Mouse (Mus musculus): Measurements from ENCODE around the gene Nova2. TPM values are rescaled to one million over a fixed set of nuclear protein-coding genes. Genes with fewer than 3 reads are reported as not detected.

The Nova2 gene
- polyA plus RNA-seq, 1 experiment from 2014 or later: 1.2 TPM

GRCm38 (mm10) chr7:18926041-18926790, 528 bp downstream of the Nova2 start:
- H3K9me3 ChIP-seq: no peaks in the 10 kb centered on the region
- peak; percentile 17; the same call in 1 of the 2 replicates for ATAC-seq (ENCODE audit: borderline replicate concordance, extremely low read depth, low FRiP score, low TSS enrichment)
- H3K4me1 ChIP-seq: peaks cover 16% of the 10 kb centered on the region
- peak overlapping the region; percentile 55 for H3K4me3 ChIP-seq
- H3K9ac ChIP-seq: peak overlapping the region; percentile 48
- peaks cover 58% of the 10 kb centered on the region for H3K27me3 ChIP-seq
- H3K27ac ChIP-seq: peak overlapping the region; percentile 57
- H3K36me3 ChIP-seq: no peaks in the 10 kb centered on the region
- peak overlapping the region; percentile 91 for H3K4me2 ChIP-seq
- 1% methylated on average over 31 of the region's 42 CpGs for WGBS

DNA sequence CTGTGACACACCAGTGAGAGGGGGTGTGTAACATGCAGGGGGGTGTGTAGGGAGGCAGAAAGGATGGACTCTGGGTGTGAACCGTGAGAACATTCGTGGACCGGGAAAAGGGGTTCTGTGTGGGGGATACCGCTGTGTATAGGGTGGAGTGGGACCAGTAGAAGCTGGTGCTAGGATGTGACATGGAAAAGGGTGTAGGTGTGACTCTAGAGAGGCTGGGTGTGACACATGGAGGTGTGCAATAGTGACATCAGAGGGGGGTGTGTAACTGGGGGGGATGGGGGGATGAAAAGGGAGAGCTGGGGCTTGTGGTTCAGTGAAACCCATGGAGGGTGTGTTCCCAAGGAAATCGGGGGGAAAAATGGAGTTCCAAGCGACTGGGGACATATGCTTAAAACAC, 1.2 kb downstream of the Nova2 start:
- ATAC-seq (ENCODE audit: borderline replicate concordance, extremely low read depth, low FRiP score, low TSS enrichment): no peak
- H3K27me3 ChIP-seq: peaks cover 58% of the 10 kb centered on the region
- H3K4me1 ChIP-seq: peaks cover 14% of the 10 kb centered on the region
- H3K9me3 ChIP-seq: no peaks in the 10 kb centered on the region
- peak overlapping the region; percentile 57 for H3K27ac ChIP-seq
- WGBS: 42% methylated on average over 6 of the region's 6 CpGs
- H3K4me2 ChIP-seq: peak overlapping the region; percentile 91
- H3K36me3 ChIP-seq: no peaks in the 10 kb centered on the region
- 0 out of 2 replicates have a peak overlapping the region, but pooled peaks have one; percentile 4 for H3K9ac ChIP-seq
- H3K4me3 ChIP-seq: peak overlapping the region; percentile 55

GRCm38 (mm10) chr7:18927759-18928158, 2.1 kb downstream of the Nova2 start:
- Histone ChIP-seq H3K9me3 (no peaks in the 10 kb centered on the region), H3K4me1 (peaks cover 14% of the 10 kb centered on the region), H3K9ac (no peak overlapping the region), H3K36me3 (no peaks in the 10 kb centered on the region), H3K27ac (peak overlapping the region; percentile 57), H3K4me2 (peak overlapping the region; percentile 91), H3K27me3 (peaks cover 53% of the 10 kb centered on the region), H3K4me3 (peak overlapping the region; percentile 55)
- no peak for ATAC-seq (ENCODE audit: borderline replicate concordance, extremely low read depth, low FRiP score, low TSS enrichment)
- WGBS: 29% methylated on average over 3 of the region's 3 CpGs

DNA sequence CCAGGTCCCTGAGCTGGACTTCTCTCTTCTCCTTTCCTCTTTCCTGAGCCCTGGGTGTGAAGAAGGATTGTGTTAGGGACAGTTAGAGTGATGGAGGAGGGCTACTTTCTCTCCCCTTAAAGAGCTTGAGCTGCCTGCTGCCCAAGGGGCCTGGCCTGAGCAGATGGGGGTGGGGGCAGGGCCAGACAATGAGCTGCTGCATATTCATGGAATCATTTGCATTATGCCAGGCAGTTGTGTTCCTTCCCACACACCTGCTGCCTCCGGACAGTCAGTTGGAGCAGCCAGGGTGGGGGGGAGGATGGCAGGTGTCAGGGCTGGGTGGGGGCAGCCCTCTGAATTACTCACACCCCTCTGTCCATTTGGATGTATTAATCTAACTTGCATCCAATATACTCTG, 16.7 kb downstream of the Nova2 start:
- no peak overlapping the region for H3K27ac ChIP-seq
- no peak overlapping the region for H3K9ac ChIP-seq
- no peaks in the 10 kb centered on the region for H3K36me3 ChIP-seq
- no peaks in the 10 kb centered on the region for H3K27me3 ChIP-seq
- no peaks in the 10 kb centered on the region for H3K9me3 ChIP-seq
- no peak overlapping the region for H3K4me2 ChIP-seq
- ATAC-seq (ENCODE audit: borderline replicate concordance, extremely low read depth, low FRiP score, low TSS enrichment): no peak
- H3K4me1 ChIP-seq: no peaks in the 10 kb centered on the region
- no peak overlapping the region for H3K4me3 ChIP-seq
- 29% methylated on average over 1 of the region's 1 CpGs for WGBS

- no peaks in the 10 kb centered on the region for H3K9me3 ChIP-seq
- no peak overlapping the region for H3K9ac ChIP-seq
- 60% methylated on average over 9 of the region's 9 CpGs for WGBS
- no peak overlapping the region for H3K27ac ChIP-seq
- H3K4me2 ChIP-seq: no peak overlapping the region
- H3K4me3 ChIP-seq: no peak overlapping the region
- no peaks in the 10 kb centered on the region for H3K4me1 ChIP-seq
- no peaks in the 10 kb centered on the region for H3K36me3 ChIP-seq
- no peaks in the 10 kb centered on the region for H3K27me3 ChIP-seq
- ATAC-seq (ENCODE audit: borderline replicate concordance, extremely low read depth, low FRiP score, low TSS enrichment): no peak
These were observed 17.1 kb downstream of the Nova2 start for GRCm38 (mm10) chr7:18942815-18943214.

GRCm38 (mm10) chr7:18948151-18948550, 22.5 kb downstream of the Nova2 start:
- Histone ChIP-seq H3K4me3 (no peak overlapping the region), H3K9me3 (no peaks in the 10 kb centered on the region), H3K36me3 (no peaks in the 10 kb centered on the region), H3K4me2 (no peak overlapping the region), H3K27ac (peak overlapping the region; percentile 26; the same call in 1 of the 2 replicates), H3K9ac (no peak overlapping the region), H3K27me3 (no peaks in the 10 kb centered on the region), H3K4me1 (0 out of 2 replicates have a peak, but pooled peaks cover 6% of the 10 kb centered on the region)
- 54% methylated on average over 6 of the region's 6 CpGs for WGBS
- peak; percentile 55 for ATAC-seq (ENCODE audit: borderline replicate concordance, extremely low read depth, low FRiP score, low TSS enrichment)

- H3K9me3 ChIP-seq: no peaks in the 10 kb centered on the region
- no peak overlapping the region for H3K9ac ChIP-seq
- ATAC-seq (ENCODE audit: borderline replicate concordance, extremely low read depth, low FRiP score, low TSS enrichment): no peak
- no peaks in the 10 kb centered on the region for H3K36me3 ChIP-seq
- no peak overlapping the region for H3K4me3 ChIP-seq
- H3K27ac ChIP-seq: no peak overlapping the region
- H3K4me2 ChIP-seq: no peak overlapping the region
- 0 out of 2 replicates have a peak, but pooled peaks cover 6% of the 10 kb centered on the region for H3K4me1 ChIP-seq
- no peaks in the 10 kb centered on the region for H3K27me3 ChIP-seq
- WGBS: 27% methylated on average over 12 of the region's 12 CpGs
These were observed 24.3 kb downstream of the Nova2 start for GRCm38 (mm10) chr7:18949781-18950522.

GRCm38 (mm10) chr7:18950523-18951315, 25.0 kb downstream of the Nova2 start:
- 25% methylated on average over 18 of the region's 18 CpGs for WGBS
- H3K36me3 ChIP-seq: no peaks in the 10 kb centered on the region
- no peak overlapping the region for H3K27ac ChIP-seq
- no peaks in the 10 kb centered on the region; the same call in 1 of the 2 replicates for H3K27me3 ChIP-seq
- H3K4me2 ChIP-seq: no peak overlapping the region
- ATAC-seq (ENCODE audit: borderline replicate concordance, extremely low read depth, low FRiP score, low TSS enrichment): no peak
- H3K9ac ChIP-seq: no peak overlapping the region
- H3K9me3 ChIP-seq: no peaks in the 10 kb centered on the region
- H3K4me1 ChIP-seq: 0 out of 2 replicates have a peak, but pooled peaks cover 6% of the 10 kb centered on the region
- H3K4me3 ChIP-seq: no peak overlapping the region

GRCm38 (mm10) chr7:18951397-18951796, 25.7 kb downstream of the Nova2 start:
- Histone ChIP-seq H3K27ac (no peak overlapping the region), H3K4me1 (0 out of 2 replicates have a peak, but pooled peaks cover 6% of the 10 kb centered on the region), H3K4me2 (no peak overlapping the region), H3K4me3 (no peak overlapping the region), H3K27me3 (no peaks in the 10 kb centered on the region; the same call in 1 of the 2 replicates), H3K9me3 (no peaks in the 10 kb centered on the region), H3K36me3 (no peaks in the 10 kb centered on the region), H3K9ac (no peak overlapping the region)
- no peak for ATAC-seq (ENCODE audit: borderline replicate concordance, extremely low read depth, low FRiP score, low TSS enrichment)
- 20% methylated on average over 15 of the region's 15 CpGs for WGBS

GRCm38 (mm10) chr7:18957569-18958383, 32.1 kb downstream of the Nova2 start:
- Histone ChIP-seq H3K27ac (peak overlapping the region; percentile 56), H3K4me2 (peak overlapping the region; percentile 93), H3K36me3 (no peaks in the 10 kb centered on the region), H3K9me3 (no peaks in the 10 kb centered on the region), H3K4me3 (peak overlapping the region; percentile 54), H3K9ac (peak overlapping the region; percentile 56), H3K27me3 (peaks cover 53% of the 10 kb centered on the region), H3K4me1 (peaks cover 21% of the 10 kb centered on the region)
- ATAC-seq (ENCODE audit: borderline replicate concordance, extremely low read depth, low FRiP score, low TSS enrichment): peak; percentile 87
- WGBS: 1% methylated on average over 94 of the region's 107 CpGs

DNA sequence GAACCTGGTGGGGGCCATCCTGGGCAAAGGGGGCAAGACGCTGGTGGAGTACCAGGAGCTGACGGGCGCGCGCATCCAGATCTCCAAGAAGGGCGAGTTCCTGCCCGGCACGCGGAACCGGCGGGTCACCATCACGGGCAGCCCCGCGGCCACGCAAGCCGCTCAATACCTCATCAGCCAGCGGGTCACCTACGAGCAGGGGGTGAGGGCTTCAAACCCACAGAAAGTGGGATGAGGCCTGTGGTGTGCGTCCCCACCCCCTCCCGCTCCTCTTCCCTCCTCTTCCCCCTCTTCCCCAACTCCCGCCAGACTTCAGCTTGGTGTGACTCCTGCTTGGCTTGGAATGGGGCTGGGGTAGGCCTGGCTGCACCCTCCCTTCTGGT, 32.7 kb downstream of the Nova2 start:
- WGBS: 1% methylated on average over 21 of the region's 21 CpGs
- H3K9ac ChIP-seq: peak overlapping the region; percentile 56

More for the DNA sequence above, 32.7 kb downstream of the Nova2 start:
- H3K36me3 ChIP-seq: no peaks in the 10 kb centered on the region
- H3K27ac ChIP-seq: peak overlapping the region; percentile 56
- H3K9me3 ChIP-seq: no peaks in the 10 kb centered on the region
- peaks cover 59% of the 10 kb centered on the region for H3K27me3 ChIP-seq
- H3K4me1 ChIP-seq: peaks cover 24% of the 10 kb centered on the region
- ATAC-seq (ENCODE audit: borderline replicate concordance, extremely low read depth, low FRiP score, low TSS enrichment): 0 out of 2 replicates have a peak, but pooled peaks have one; percentile 10
- H3K4me2 ChIP-seq: peak overlapping the region; percentile 93
- H3K4me3 ChIP-seq: peak overlapping the region; percentile 54

Measured in lung, embryonic 15.5 days (tissue).